Mouse (Mus musculus) heart, postnatal 0 days (tissue): ENCODE results near the gene Spdef.

ENCODE experiments used
- CTCF ChIP-seq: IDR thresholded peaks from 2 replicates; pipeline ENCODE4 v1.5.1; 2016; ENCODE audit warnings: antibody characterized with exemption, control low read depth, low read depth
- EP300 ChIP-seq: IDR thresholded peaks from 2 replicates; pipeline ENCODE4 v1.6.1; 2016; ENCODE audit warnings: antibody characterized with exemption, low read depth

DNA sequence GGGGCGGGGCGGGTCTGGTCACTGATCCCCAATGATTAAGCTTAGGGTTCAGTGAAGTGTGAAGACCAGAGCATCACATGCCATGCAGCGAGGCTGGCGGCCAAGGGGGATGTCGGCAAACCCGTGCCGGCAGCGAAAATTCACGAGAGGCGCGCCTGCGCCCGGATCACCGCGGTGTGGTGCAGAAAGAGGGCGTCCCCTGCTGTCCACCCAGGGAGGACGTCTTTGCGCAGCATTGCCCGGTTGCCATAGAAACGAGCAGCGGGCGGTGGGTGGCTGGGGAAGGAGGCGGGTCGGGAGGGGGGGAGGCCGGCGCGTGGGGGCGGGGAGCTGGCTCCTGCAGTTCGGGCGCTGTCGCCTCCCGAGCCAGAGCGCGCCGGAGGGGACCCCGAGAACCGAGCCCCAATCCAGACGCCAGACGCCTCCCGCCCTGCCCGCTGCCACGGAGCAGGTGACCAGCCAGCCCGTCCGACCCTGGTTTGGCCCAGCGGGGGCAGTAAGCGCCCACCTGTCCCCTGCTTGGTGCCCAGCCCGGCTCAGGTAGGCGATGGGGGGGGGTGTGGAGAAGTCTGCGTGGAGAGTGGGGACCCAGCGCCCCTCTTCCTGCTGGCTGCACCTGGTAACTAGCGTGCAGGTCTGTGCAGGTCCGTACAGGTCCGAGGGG is 43.7 kb downstream of the Spdef start:
- TF ChIP-seq CTCF, result peak; percentile 36
- TF ChIP-seq EP300, result no peak
